Comparison of ENCODE assay signal across 10 mouse cellular contexts in the genomic region with DNA sequence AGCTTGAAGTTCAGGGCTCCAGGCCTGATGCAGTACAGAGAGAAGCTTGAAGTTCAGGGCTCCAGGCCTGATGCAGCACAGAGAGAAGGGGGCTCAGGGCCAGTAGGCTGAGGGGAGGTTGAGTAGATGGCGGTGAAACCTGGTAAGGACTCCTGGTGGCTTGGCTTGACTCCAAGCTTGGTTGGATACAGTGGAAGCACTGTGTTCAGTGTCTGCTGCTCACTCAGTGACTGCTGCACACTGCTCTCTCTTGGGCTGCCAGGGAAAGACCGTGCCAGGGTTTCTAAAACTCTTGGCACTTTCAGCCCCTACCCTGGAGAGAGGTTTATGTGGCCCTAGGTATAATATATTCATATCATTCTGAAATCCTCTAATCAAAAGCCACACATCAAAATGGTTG.
A peak's percentile ranks its signal among the peaks of the same experiment; 100 is the strongest.
DNase-seq lines count a peak whose midpoint lies in the region; ATAC-seq and TF ChIP-seq lines count a peak whose summit lies in the region.
"Had no signal": no experiment of that assay in that cellular context is flagged by ENCODE, and none has a peak within 500 bp of the region (broad histone marks: within the 10 kb centered on the region; RNA-seq: fewer than 3 reads in every experiment).

No protein-coding gene starts in this region.

- no peaks in the 10 kb centered on the region for H3K9me3 ChIP-seq in embryonic facial prominence, embryonic 12.5 days
- no peaks in the 10 kb centered on the region for H3K9me3 ChIP-seq in forebrain, postnatal 0 days (ENCODE audit: low read length)
- no peaks in the 10 kb centered on the region for H3K9me3 ChIP-seq in midbrain, postnatal 0 days (ENCODE audit: low read length)
- H3K9me3 ChIP-seq in intestine, postnatal 0 days (ENCODE audit: control insufficient read depth) = no peaks in the 10 kb centered on the region

- whole genome bisulfite sequencing in embryonic facial prominence, embryonic 12.5 days = 48% methylated on average over 2 of the region's 2 CpGs
- 46% methylated on average over 2 of the region's 2 CpGs for WGBS in forebrain, postnatal 0 days
- 56% methylated on average over 2 of the region's 2 CpGs for WGBS in midbrain, postnatal 0 days
- whole genome bisulfite sequencing in intestine, postnatal 0 days = 75% methylated on average over 2 of the region's 2 CpGs

- no peak overlapping the region; the same call in 1 of the 2 replicates for H3K9ac ChIP-seq in embryonic facial prominence, embryonic 12.5 days
- no peak overlapping the region for H3K9ac ChIP-seq in forebrain, postnatal 0 days
- no peak overlapping the region for H3K9ac ChIP-seq in midbrain, postnatal 0 days (replicated peaks; ENCODE audit: low read length, poor library complexity, severe bottlenecking)
- no peak overlapping the region for H3K9ac ChIP-seq in intestine, postnatal 0 days (ENCODE audit: low read depth, low read length)

- no peak overlapping the region for H3K4me3 ChIP-seq in embryonic facial prominence, embryonic 12.5 days
- no peak overlapping the region for H3K4me3 ChIP-seq in forebrain, postnatal 0 days (ENCODE audit: low read depth, low read length)
- no peak overlapping the region for H3K4me3 ChIP-seq in midbrain, postnatal 0 days (ENCODE audit: low read depth, low read length)
- no peak overlapping the region for H3K4me3 ChIP-seq in intestine, postnatal 0 days (ENCODE audit: low read depth, low read length)

- H3K36me3 ChIP-seq in embryonic facial prominence, embryonic 12.5 days = no peaks in the 10 kb centered on the region
- H3K36me3 ChIP-seq in forebrain, postnatal 0 days (ENCODE audit: insufficient read depth) = peaks cover under 1% of the 10 kb centered on the region; the same call in 1 of the 2 replicates
- no peaks in the 10 kb centered on the region for H3K36me3 ChIP-seq in midbrain, postnatal 0 days (ENCODE audit: insufficient read depth, low read length)
- no peaks in the 10 kb centered on the region for H3K36me3 ChIP-seq in intestine, postnatal 0 days (ENCODE audit: control insufficient read depth, insufficient read depth)

- intact Hi-C loops in left cerebral cortex, postnatal 4 days (cut with DNase I) = no loop called here
- intact Hi-C loops in left cerebral cortex, postnatal 36 days (cut with DNase I) = no loop called here

- no peak for ATAC-seq in embryonic facial prominence, embryonic 12.5 days (ENCODE audit: insufficient number of reproducible peaks, insufficient read depth, low FRiP score, low TSS enrichment)
- ATAC-seq in forebrain, postnatal 0 days = peak; percentile 90
- peak; percentile 34; the same call in 1 of the 2 replicates for ATAC-seq in midbrain, postnatal 0 days (ENCODE audit: low FRiP score)
- ATAC-seq in intestine, postnatal 0 days = no peak

- H3K27me3 ChIP-seq in embryonic facial prominence, embryonic 12.5 days = no peaks in the 10 kb centered on the region
- no peaks in the 10 kb centered on the region for H3K27me3 ChIP-seq in forebrain, postnatal 0 days (ENCODE audit: insufficient read depth, low read length)
- no peaks in the 10 kb centered on the region for H3K27me3 ChIP-seq in midbrain, postnatal 0 days (ENCODE audit: insufficient read depth, low read length)
- no peaks in the 10 kb centered on the region for H3K27me3 ChIP-seq in intestine, postnatal 0 days (replicated peaks; ENCODE audit: control insufficient read depth, insufficient read depth, low read length)

- no peak overlapping the region for H3K4me2 ChIP-seq in embryonic facial prominence, embryonic 12.5 days (replicated peaks)
- no peak overlapping the region for H3K4me2 ChIP-seq in forebrain, postnatal 0 days (ENCODE audit: low read depth)
- no peak overlapping the region for H3K4me2 ChIP-seq in midbrain, postnatal 0 days (ENCODE audit: low read depth, low read length, poor library complexity, severe bottlenecking)
- H3K4me2 ChIP-seq in intestine, postnatal 0 days (replicated peaks; ENCODE audit: low read depth) = no peak overlapping the region

- DNase-seq in left cerebral cortex, postnatal 4 days = peak; percentile 56
- DNase-seq in left cerebral cortex, postnatal 36 days (ENCODE audit: low spot score in 2 of 2) = no peak
- peak; percentile 75 for DNase-seq in forebrain, postnatal 0 days
- DNase-seq in midbrain, postnatal 0 days (ENCODE audit: low spot score) = peak; percentile 86
- no peak for DNase-seq in adrenal gland, adult 8-10 months
- DNase-seq: heart, adult 18-20 months; lung, postnatal 10 days; thymus, adult 2 months had no signal

- H3K27ac ChIP-seq in embryonic facial prominence, embryonic 12.5 days = peak overlapping the region; percentile 80
- H3K27ac ChIP-seq in forebrain, postnatal 0 days (ENCODE audit: low read depth, low read length) = 0 out of 2 replicates have a peak overlapping the region, but pooled peaks have one; percentile 35
- 0 out of 2 replicates have a peak overlapping the region, but pooled peaks have one; percentile 38 for H3K27ac ChIP-seq in midbrain, postnatal 0 days (ENCODE audit: low read depth, low read length)
- no peak overlapping the region for H3K27ac ChIP-seq in intestine, postnatal 0 days (ENCODE audit: low read depth, low read length)

- TF ChIP-seq CTCF in forebrain, postnatal 0 days (IDR thresholded peaks at IDR 0.05; ENCODE audit: low read depth) = no peak
- TF ChIP-seq CTCF in midbrain, postnatal 0 days (IDR thresholded peaks at IDR 0.05) = no peak
- no peak for TF ChIP-seq CTCF in intestine, postnatal 0 days (IDR thresholded peaks at IDR 0.05; ENCODE audit: low read depth)

- H3K4me1 ChIP-seq in embryonic facial prominence, embryonic 12.5 days = peaks cover 19% of the 10 kb centered on the region
- no peaks in the 10 kb centered on the region for H3K4me1 ChIP-seq in forebrain, postnatal 0 days (ENCODE audit: insufficient read depth)
- no peaks in the 10 kb centered on the region; the same call in 1 of the 2 replicates for H3K4me1 ChIP-seq in midbrain, postnatal 0 days (ENCODE audit: insufficient read depth, low read length)
- H3K4me1 ChIP-seq in intestine, postnatal 0 days (replicated peaks; ENCODE audit: control insufficient read depth, insufficient read depth, low read length) = no peaks in the 10 kb centered on the region

Comparison
In these comparisons a context has a peak if more than half of its experiments do, and no peak if none do; other contexts are left out.
1. DNase-seq: peak in left cerebral cortex, postnatal 4 days (single experiment), forebrain, postnatal 0 days (single experiment) and midbrain, postnatal 0 days (single experiment); none in left cerebral cortex, postnatal 36 days (0 of 2) and adrenal gland, adult 8-10 months (single experiment).
2. ATAC-seq: peak in forebrain, postnatal 0 days (single experiment) and midbrain, postnatal 0 days (single experiment); none in embryonic facial prominence, embryonic 12.5 days (single experiment) and intestine, postnatal 0 days (single experiment).